Comparison of ENCODE assay signal across 9 mouse cellular contexts in the genomic region with DNA sequence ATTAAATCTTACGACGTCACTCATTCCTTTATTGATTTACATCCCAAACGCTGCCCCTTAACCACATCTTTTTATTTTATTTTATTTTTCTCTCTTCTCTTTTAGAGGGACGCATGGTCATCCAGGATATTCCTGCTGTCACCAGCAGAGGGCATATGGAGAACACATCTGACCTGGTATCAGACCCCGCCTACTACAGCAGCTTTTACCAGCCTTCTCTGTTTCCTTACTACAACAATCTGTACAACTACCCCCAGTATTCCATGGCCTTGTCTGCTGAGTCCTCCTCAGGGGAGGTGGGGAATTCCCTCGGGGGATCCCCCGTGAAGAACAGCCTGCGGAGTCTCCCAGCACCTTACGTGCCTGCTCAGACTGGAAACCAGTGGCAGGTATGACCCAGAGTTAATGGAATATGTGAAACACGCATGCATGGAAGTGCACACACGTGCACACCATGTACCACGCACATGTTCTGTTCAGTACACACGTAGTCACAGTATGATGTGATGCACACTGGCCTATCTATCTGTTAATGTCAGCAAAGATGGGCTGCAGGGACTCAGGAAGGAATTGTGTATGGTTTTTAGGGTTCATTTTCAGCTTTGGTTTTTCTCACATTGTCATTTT. TPM values are rescaled to one million over a fixed set of nuclear protein-coding genes. Genes with fewer than 3 reads are reported as not detected.
A peak's percentile ranks its signal among the peaks of the same experiment; 100 is the strongest.
DNase-seq lines count a peak whose midpoint lies in the region; ATAC-seq and TF ChIP-seq lines count a peak whose summit lies in the region.
"Had no signal": no experiment of that assay in that cellular context is flagged by ENCODE, and none has a peak within 500 bp of the region (broad histone marks: within the 10 kb centered on the region; RNA-seq: fewer than 3 reads in every experiment).

No protein-coding gene starts in this region.

- 38% methylated on average over 13 of the region's 13 CpGs for WGBS in kidney, postnatal 0 days
- 33% methylated on average over 13 of the region's 13 CpGs for WGBS in limb, embryonic 15.5 days
- 39% methylated on average over 13 of the region's 13 CpGs for WGBS in neural tube, embryonic 12.5 days

- TF ChIP-seq CTCF in kidney, postnatal 0 days (IDR thresholded peaks at IDR 0.05; ENCODE audit: low read depth): peak; percentile 79

- no peak overlapping the region for H3K9ac ChIP-seq in kidney, postnatal 0 days (ENCODE audit: low read depth, low read length)
- no peak overlapping the region for H3K9ac ChIP-seq in limb, embryonic 15.5 days
- no peak overlapping the region for H3K9ac ChIP-seq in neural tube, embryonic 12.5 days
- H3K9ac ChIP-seq: stomach, embryonic 15.5 days had no signal

- H3K4me1 ChIP-seq in kidney, postnatal 0 days (replicated peaks; ENCODE audit: insufficient read depth, low read length): no peaks in the 10 kb centered on the region
- no peaks in the 10 kb centered on the region for H3K4me1 ChIP-seq in limb, embryonic 15.5 days
- no peaks in the 10 kb centered on the region for H3K4me1 ChIP-seq in neural tube, embryonic 12.5 days
- H3K4me1 ChIP-seq: stomach, embryonic 15.5 days had no signal

- H3K36me3 ChIP-seq in kidney, postnatal 0 days (ENCODE audit: insufficient read depth, low read length): no peaks in the 10 kb centered on the region
- H3K36me3 ChIP-seq in limb, embryonic 15.5 days: no peaks in the 10 kb centered on the region
- no peaks in the 10 kb centered on the region for H3K36me3 ChIP-seq in neural tube, embryonic 12.5 days
- H3K36me3 ChIP-seq: stomach, embryonic 15.5 days had no signal

- H3K4me3 ChIP-seq in kidney, postnatal 0 days (replicated peaks; ENCODE audit: low read depth, low read length): no peak overlapping the region
- no peak overlapping the region for H3K4me3 ChIP-seq in limb, embryonic 15.5 days
- no peak overlapping the region for H3K4me3 ChIP-seq in neural tube, embryonic 12.5 days
- H3K4me3 ChIP-seq: stomach, embryonic 15.5 days had no signal

- ATAC-seq in kidney, postnatal 0 days (replicated peaks; ENCODE audit: low FRiP score, low read depth): peak; percentile 21; the same call in 1 of the 2 replicates
- 0 out of 2 replicates have a peak, but pooled peaks have one; percentile 7 for ATAC-seq in limb, embryonic 15.5 days (ENCODE audit: insufficient number of reproducible peaks, low FRiP score, low TSS enrichment, low read depth)
- peak; percentile 56; the same call in 1 of the 2 replicates for ATAC-seq in neural tube, embryonic 12.5 days (ENCODE audit: low FRiP score, low read depth)

- no peak overlapping the region for H3K4me2 ChIP-seq in kidney, postnatal 0 days (ENCODE audit: low read length)
- no peak overlapping the region for H3K4me2 ChIP-seq in limb, embryonic 15.5 days
- no peak overlapping the region for H3K4me2 ChIP-seq in neural tube, embryonic 12.5 days (replicated peaks)
- H3K4me2 ChIP-seq: stomach, embryonic 15.5 days had no signal

- DNase-seq in urinary bladder, postnatal 14 days (ENCODE audit: low spot score): peak; percentile 55
- no peak for DNase-seq in urinary bladder, adult 2 months (ENCODE audit: low spot score)
- peak; percentile 86 for DNase-seq in embryo, embryonic 10 days (ENCODE audit: low spot score)
- DNase-seq in gastrocnemius, postnatal 14 days: peak; percentile 41
- peak; percentile 90 for DNase-seq in kidney, postnatal 0 days (ENCODE audit: low spot score)
- peak; percentile 16 for DNase-seq in thymus, postnatal 14 days

- intact Hi-C loops in gastrocnemius, postnatal 14 days (cut with DNase I; ENCODE audit: low total_unique reads): loop anchor here (2.0 kb wide), 1 partner anchor 89 kb away; no protein-coding TSS in a partner anchor

- H3K9me3 ChIP-seq in kidney, postnatal 0 days (replicated peaks; ENCODE audit: low read length): no peaks in the 10 kb centered on the region
- no peaks in the 10 kb centered on the region for H3K9me3 ChIP-seq in limb, embryonic 15.5 days
- no peaks in the 10 kb centered on the region for H3K9me3 ChIP-seq in neural tube, embryonic 12.5 days
- H3K9me3 ChIP-seq: stomach, embryonic 15.5 days had no signal

- no peaks in the 10 kb centered on the region for H3K27me3 ChIP-seq in kidney, postnatal 0 days (ENCODE audit: insufficient read depth, low read length)
- H3K27me3 ChIP-seq in limb, embryonic 15.5 days: 0 out of 2 replicates have a peak, but pooled peaks cover 10% of the 10 kb centered on the region
- H3K27me3 ChIP-seq in neural tube, embryonic 12.5 days (replicated peaks): no peaks in the 10 kb centered on the region
- H3K27me3 ChIP-seq: stomach, embryonic 15.5 days had no signal

- H3K27ac ChIP-seq in kidney, postnatal 0 days: no peak overlapping the region
- no peak overlapping the region for H3K27ac ChIP-seq in limb, embryonic 15.5 days
- no peak overlapping the region for H3K27ac ChIP-seq in neural tube, embryonic 12.5 days
- H3K27ac ChIP-seq: stomach, embryonic 15.5 days had no signal

RNA-seq across cellular contexts. Expression of gene Dmrt1, which starts 40.4 kb away (rescaled TPM):
- polyA plus RNA-seq in urinary bladder, adult 2 months (2012; rRNA removed): not detected in 2 replicates
- total RNA-seq in gastrocnemius, postnatal 14 days (2021): not detected
- not detected in 2 replicates for polyA plus RNA-seq in kidney, postnatal 0 days (2015; fragmentation: Nextera tagmentation; extraction: Ambion mirVana)
- polyA plus RNA-seq in limb, embryonic 15.5 days (2015; fragmentation: Nextera tagmentation; extraction: Ambion mirVana): 0.10 TPM in 1 of 2 replicates, not detected in the other
- 0.11 and 0.27 TPM in 2 replicates for polyA plus RNA-seq in neural tube, embryonic 12.5 days (2016; fragmentation: Nextera tagmentation; extraction: Ambion mirVana)
- polyA plus RNA-seq: stomach, embryonic 15.5 days had no signal
